8 mouse cellular contexts compared by ENCODE assay signal in the genomic region with DNA sequence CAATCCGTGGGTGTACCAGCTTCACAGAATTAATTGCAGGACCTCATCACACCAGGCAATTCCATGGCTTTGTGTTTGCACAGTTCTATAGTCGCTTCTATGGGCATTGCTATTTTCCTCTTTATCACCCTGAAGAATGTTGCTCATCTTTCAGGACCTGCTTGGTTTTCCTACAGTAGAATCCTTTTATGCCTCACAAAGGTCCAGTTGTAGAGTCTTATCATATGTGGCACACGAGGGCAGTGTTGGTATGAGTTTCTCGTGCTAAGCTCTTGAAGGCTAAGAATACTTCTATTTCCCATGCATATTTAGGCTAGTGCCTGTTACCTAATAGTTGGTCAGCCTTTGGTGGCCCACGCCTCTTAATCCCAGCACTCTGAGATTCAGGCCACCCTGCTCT. TPM values are rescaled to one million over a fixed set of nuclear protein-coding genes. Genes with fewer than 3 reads are reported as not detected.
A peak's percentile ranks its signal among the peaks of the same experiment; 100 is the strongest.
DNase-seq lines count a peak whose midpoint lies in the region; ATAC-seq and TF ChIP-seq lines count a peak whose summit lies in the region.

No protein-coding gene starts in this region.

- H3K9ac ChIP-seq in kidney, embryonic 16.5 days (replicated peaks; ENCODE audit: low read length): peak overlapping the region; percentile 93
- peak overlapping the region; percentile 85 for H3K9ac ChIP-seq in hindbrain, embryonic 16.5 days (ENCODE audit: low read depth, low read length)
- peak overlapping the region; percentile 78 for H3K9ac ChIP-seq in midbrain, embryonic 14.5 days (replicated peaks; ENCODE audit: low read length)

- H3K4me1 ChIP-seq in kidney, embryonic 16.5 days (ENCODE audit: insufficient read depth, low read length): peaks cover 19% of the 10 kb centered on the region
- peaks cover 23% of the 10 kb centered on the region for H3K4me1 ChIP-seq in bone marrow macrophage, adult 2 months (ENCODE audit: control insufficient read depth, insufficient read depth, low read length)
- H3K4me1 ChIP-seq in hindbrain, embryonic 16.5 days (ENCODE audit: control insufficient read depth, insufficient read depth, low read depth, low read length): peaks cover 26% of the 10 kb centered on the region
- peaks cover 19% of the 10 kb centered on the region for H3K4me1 ChIP-seq in midbrain, embryonic 14.5 days (ENCODE audit: control insufficient read depth, insufficient read depth, low read length)

- H3K27ac ChIP-seq in kidney, embryonic 16.5 days (ENCODE audit: low read length): no peak overlapping the region; the same call in 1 of the 2 replicates
- peak overlapping the region; percentile 86 for H3K27ac ChIP-seq in bone marrow macrophage, adult 2 months (ENCODE audit: insufficient read depth, low read depth, low read length)
- peak overlapping the region; percentile 97 for H3K27ac ChIP-seq in hindbrain, embryonic 16.5 days (ENCODE audit: low read depth, low read length)
- H3K27ac ChIP-seq in midbrain, embryonic 14.5 days (replicated peaks; ENCODE audit: low read depth, low read length): peak overlapping the region; percentile 95; the same call in 1 of the 2 replicates

- DNase-seq in kidney, adult 11 months: no peak
- peak; percentile 39 for DNase-seq in midbrain, embryonic 14.5 days
- no peak for DNase-seq in T-cell, adult 2 months (ENCODE audit: low spot score)
- no peak for DNase-seq in urinary bladder, postnatal 36 days (ENCODE audit: low spot score in 2 of 2)
- no peak for DNase-seq in adrenal gland, postnatal 14 days

- TF ChIP-seq CTCF in bone marrow macrophage, adult 2 months (IDR thresholded peaks at IDR 0.05; ENCODE audit: low read depth, low read length): no peak

- H3K4me2 ChIP-seq in kidney, embryonic 16.5 days (replicated peaks; ENCODE audit: low read depth, low read length): peak overlapping the region; percentile 94
- H3K4me2 ChIP-seq in hindbrain, embryonic 16.5 days (ENCODE audit: low read length): peak overlapping the region; percentile 84
- peak overlapping the region; percentile 80 for H3K4me2 ChIP-seq in midbrain, embryonic 14.5 days (ENCODE audit: low read length)

- 44% methylated on average over 5 of the region's 5 CpGs for WGBS in kidney, embryonic 16.5 days
- 38% methylated on average over 5 of the region's 5 CpGs for WGBS in hindbrain, embryonic 16.5 days
- 46% methylated on average over 5 of the region's 5 CpGs for WGBS in midbrain, embryonic 14.5 days

- H3K9me3 ChIP-seq in kidney, embryonic 16.5 days (ENCODE audit: low read length): no peaks in the 10 kb centered on the region
- H3K9me3 ChIP-seq in hindbrain, embryonic 16.5 days (ENCODE audit: control insufficient read depth, low read length): no peaks in the 10 kb centered on the region
- H3K9me3 ChIP-seq in midbrain, embryonic 14.5 days (ENCODE audit: control insufficient read depth, low read length): no peaks in the 10 kb centered on the region

- H3K27me3 ChIP-seq in kidney, embryonic 16.5 days (ENCODE audit: insufficient read depth, low read length): no peaks in the 10 kb centered on the region
- no peaks in the 10 kb centered on the region for H3K27me3 ChIP-seq in hindbrain, embryonic 16.5 days (replicated peaks; ENCODE audit: control insufficient read depth, insufficient read depth, low read length)
- H3K27me3 ChIP-seq in midbrain, embryonic 14.5 days (ENCODE audit: control insufficient read depth, insufficient read depth, low read length): no peaks in the 10 kb centered on the region

- H3K4me3 ChIP-seq in kidney, embryonic 16.5 days (ENCODE audit: low read length): peak overlapping the region; percentile 95
- peak overlapping the region; percentile 96 for H3K4me3 ChIP-seq in bone marrow macrophage, adult 2 months (ENCODE audit: insufficient read depth, low read length)
- H3K4me3 ChIP-seq in hindbrain, embryonic 16.5 days (ENCODE audit: low read length): peak overlapping the region; percentile 90
- peak overlapping the region; percentile 73 for H3K4me3 ChIP-seq in midbrain, embryonic 14.5 days (replicated peaks; ENCODE audit: low read depth, low read length)

- no peak for ATAC-seq in kidney, embryonic 16.5 days (ENCODE audit: low FRiP score, low TSS enrichment)
- ATAC-seq in hindbrain, embryonic 16.5 days: no peak
- ATAC-seq in midbrain, embryonic 14.5 days (ENCODE audit: low FRiP score, low TSS enrichment): no peak

- TF ChIP-seq POLR2A in bone marrow macrophage, adult 2 months (IDR thresholded peaks at IDR 0.05; ENCODE audit: borderline replicate concordance, low read depth, low read length): no peak

- peaks cover 12% of the 10 kb centered on the region; the same call in 1 of the 2 replicates for H3K36me3 ChIP-seq in kidney, embryonic 16.5 days (ENCODE audit: insufficient read depth, low read length)
- no peaks in the 10 kb centered on the region for H3K36me3 ChIP-seq in hindbrain, embryonic 16.5 days (ENCODE audit: control insufficient read depth, insufficient read depth, low read length)
- H3K36me3 ChIP-seq in midbrain, embryonic 14.5 days (ENCODE audit: control insufficient read depth, insufficient read depth, low read length): no peaks in the 10 kb centered on the region

RNA-seq across cellular contexts. Expression of gene Pced1a, which starts 0.6 kb away (rescaled TPM):
- 20.1 and 21.7 TPM in 2 replicates for polyA plus RNA-seq in kidney, embryonic 16.5 days (2015; fragmentation: Nextera tagmentation; extraction: Ambion mirVana)
- polyA plus RNA-seq in bone marrow macrophage, adult 2 months (2012; ENCODE audit: insufficient read depth, insufficient read length, missing spikeins): 14.1 and 15.7 TPM in 2 replicates
- polyA plus RNA-seq in hindbrain, embryonic 16.5 days (2015; fragmentation: Nextera tagmentation; extraction: Ambion mirVana): 15.2 and 15.4 TPM in 2 replicates
- polyA plus RNA-seq in midbrain, embryonic 14.5 days (2014; fragmentation: Nextera tagmentation; extraction: Ambion mirVana): 10.1 and 15.1 TPM in 2 replicates
- 13.6 TPM in 2 replicates for total RNA-seq in adrenal gland, postnatal 14 days (2021)

RNA-seq across cellular contexts. Expression of gene Vps16, which starts 1.0 kb away (rescaled TPM):
- polyA plus RNA-seq in kidney, embryonic 16.5 days (2015; fragmentation: Nextera tagmentation; extraction: Ambion mirVana): 109 and 115 TPM in 2 replicates
- polyA plus RNA-seq in bone marrow macrophage, adult 2 months (2012; ENCODE audit: insufficient read depth, insufficient read length, missing spikeins): 121 and 124 TPM in 2 replicates
- 104 and 105 TPM in 2 replicates for polyA plus RNA-seq in hindbrain, embryonic 16.5 days (2015; fragmentation: Nextera tagmentation; extraction: Ambion mirVana)
- 88.2 and 88.6 TPM in 2 replicates for polyA plus RNA-seq in midbrain, embryonic 14.5 days (2014; fragmentation: Nextera tagmentation; extraction: Ambion mirVana)
- total RNA-seq in adrenal gland, postnatal 14 days (2021): 51.3 and 54.4 TPM in 2 replicates

RNA-seq across cellular contexts. Expression of gene Tmem239, which starts 18.8 kb away (rescaled TPM):
- not detected in 2 replicates for polyA plus RNA-seq in kidney, embryonic 16.5 days (2015; fragmentation: Nextera tagmentation; extraction: Ambion mirVana)
- polyA plus RNA-seq in bone marrow macrophage, adult 2 months (2012; ENCODE audit: insufficient read depth, insufficient read length, missing spikeins): not detected in 2 replicates
- 0.12 and 0.28 TPM in 2 replicates for polyA plus RNA-seq in hindbrain, embryonic 16.5 days (2015; fragmentation: Nextera tagmentation; extraction: Ambion mirVana)
- polyA plus RNA-seq in midbrain, embryonic 14.5 days (2014; fragmentation: Nextera tagmentation; extraction: Ambion mirVana): not detected in 2 replicates
- not detected in 2 replicates for total RNA-seq in adrenal gland, postnatal 14 days (2021)

RNA-seq across cellular contexts. Expression of gene 1700020A23Rik, which starts 20.1 kb away (rescaled TPM):
- polyA plus RNA-seq in kidney, embryonic 16.5 days (2015; fragmentation: Nextera tagmentation; extraction: Ambion mirVana): not detected in 2 replicates
- polyA plus RNA-seq in bone marrow macrophage, adult 2 months (2012; ENCODE audit: insufficient read depth, insufficient read length, missing spikeins): not detected in 2 replicates
- polyA plus RNA-seq in hindbrain, embryonic 16.5 days (2015; fragmentation: Nextera tagmentation; extraction: Ambion mirVana): 0.30 and 0.59 TPM in 2 replicates
- not detected in 2 replicates for polyA plus RNA-seq in midbrain, embryonic 14.5 days (2014; fragmentation: Nextera tagmentation; extraction: Ambion mirVana)
- total RNA-seq in adrenal gland, postnatal 14 days (2021): not detected in 2 replicates

RNA-seq across cellular contexts. Expression of gene Gm28372, which starts 20.1 kb away (rescaled TPM):
- not detected in 2 replicates for polyA plus RNA-seq in kidney, embryonic 16.5 days (2015; fragmentation: Nextera tagmentation; extraction: Ambion mirVana)
- polyA plus RNA-seq in bone marrow macrophage, adult 2 months (2012; ENCODE audit: insufficient read depth, insufficient read length, missing spikeins): not detected in 2 replicates
- not detected in 2 replicates for polyA plus RNA-seq in hindbrain, embryonic 16.5 days (2015; fragmentation: Nextera tagmentation; extraction: Ambion mirVana)
- 0.15 TPM in 1 of 2 replicates, not detected in the other for polyA plus RNA-seq in midbrain, embryonic 14.5 days (2014; fragmentation: Nextera tagmentation; extraction: Ambion mirVana)
- total RNA-seq in adrenal gland, postnatal 14 days (2021): not detected in 2 replicates
